Mouse (Mus musculus) heart, adult 11 months (tissue): ENCODE data around the gene 1700012B07Rik.
A peak's percentile ranks its signal among the peaks of the same experiment; 100 is the strongest.

ENCODE experiments used
- DNase-seq: peaks from one replicate; pipeline ENCODE4 v3.0.0; 2022

Gene 1700012B07Rik

GRCm38 (mm10) chr11:109827946-109828345 lies at the start of gene 1700012B07Rik:
1700012B07Rik (minus strand) TSS chr11:109828046.
- DNase-seq, result peak; percentile 51

- peak; percentile 92 for DNase-seq
Measured at GRCm38 (mm10) chr11:109876767-109877166, 48.9 kb upstream of the 1700012B07Rik start.

- peak; percentile 24 for DNase-seq
Measured at GRCm38 (mm10) chr11:109875834-109876233, 48.0 kb upstream of the 1700012B07Rik start.

- DNase-seq, result peak; percentile 97
Measured at GRCm38 (mm10) chr11:109875525-109875802, 47.6 kb upstream of the 1700012B07Rik start.

GRCm38 (mm10) chr11:109874651-109875524 lies 47.0 kb upstream of the 1700012B07Rik start:
- DNase-seq, result peak; percentile 98

GRCm38 (mm10) chr11:109873852-109874610 lies 46.2 kb upstream of the 1700012B07Rik start:
- DNase-seq, result peak; percentile 99

- peak; percentile 92 for DNase-seq
Measured at GRCm38 (mm10) chr11:109873161-109873775, 45.4 kb upstream of the 1700012B07Rik start.

- peak; percentile 82 for DNase-seq
Measured at GRCm38 (mm10) chr11:109872674-109873073, 44.8 kb upstream of the 1700012B07Rik start.

GRCm38 (mm10) chr11:109872056-109872455 lies 44.2 kb upstream of the 1700012B07Rik start:
- peak; percentile 70 for DNase-seq

GRCm38 (mm10) chr11:109867861-109868260 lies 40.0 kb upstream of the 1700012B07Rik start:
- peak; percentile 76 for DNase-seq

GRCm38 (mm10) chr11:109866537-109867160 lies 38.8 kb upstream of the 1700012B07Rik start:
- DNase-seq, result peak; percentile 78

- DNase-seq, result peak; percentile 77
Measured at GRCm38 (mm10) chr11:109865526-109865925, 37.7 kb upstream of the 1700012B07Rik start.

- peak; percentile 90 for DNase-seq
Measured at GRCm38 (mm10) chr11:109863951-109864350, 36.1 kb upstream of the 1700012B07Rik start.

GRCm38 (mm10) chr11:109863194-109863746 lies 35.4 kb upstream of the 1700012B07Rik start:
- peak; percentile 82 for DNase-seq

GRCm38 (mm10) chr11:109860508-109860907 lies 32.7 kb upstream of the 1700012B07Rik start:
- peak; percentile 99 for DNase-seq

GRCm38 (mm10) chr11:109859939-109860469 lies 32.2 kb upstream of the 1700012B07Rik start:
- DNase-seq, result peak; percentile 96

GRCm38 (mm10) chr11:109859441-109859840 lies 31.6 kb upstream of the 1700012B07Rik start:
- peak; percentile 88 for DNase-seq

GRCm38 (mm10) chr11:109857086-109857485 lies 29.2 kb upstream of the 1700012B07Rik start:
- DNase-seq, result no peak

GRCm38 (mm10) chr11:109854056-109854455 lies 26.2 kb upstream of the 1700012B07Rik start:
- peak; percentile 81 for DNase-seq

- DNase-seq, result peak; percentile 61
Measured at GRCm38 (mm10) chr11:109853228-109853966, 25.6 kb upstream of the 1700012B07Rik start.

- DNase-seq, result peak; percentile 83
Measured at GRCm38 (mm10) chr11:109851996-109852395, 24.1 kb upstream of the 1700012B07Rik start.
